Mouse (Mus musculus): ENCODE data around the gene Vps13d.

DNA sequence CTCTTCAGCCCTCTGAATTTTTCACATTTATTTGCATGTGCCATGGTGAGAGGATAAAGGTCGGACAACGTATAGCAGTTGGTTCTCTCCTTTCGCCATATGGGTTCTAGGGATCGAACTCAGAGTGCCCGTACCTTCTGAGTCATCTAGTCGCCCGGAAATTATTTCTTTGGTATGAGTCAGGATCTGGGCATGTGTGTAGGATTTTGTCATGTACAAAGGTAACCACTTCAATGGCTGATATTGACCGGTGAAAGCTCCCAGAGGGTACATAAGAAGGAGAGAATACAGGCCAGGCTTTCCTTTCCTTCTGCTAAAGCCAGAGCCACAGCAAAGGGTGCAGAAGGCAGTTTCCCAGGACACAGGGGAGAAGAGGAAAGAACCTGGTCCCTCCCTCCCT, 10.0 kb upstream of the Vps13d start:
- TF ChIP-seq CTCF (IDR thresholded peaks at IDR 0.05; ENCODE audit: control insufficient read depth, insufficient read depth, insufficient replicate concordance, low read depth, low read length) (no peak), POLR2A (IDR thresholded peaks at IDR 0.05; ENCODE audit: control insufficient read depth, low read depth, low read length) (no peak)

All from testis, adult 2 months (tissue).